In genomic region chr17:28188313-28188712, GRCm38 (mm10) we compare ENCODE assay signal across 27 mouse cellular contexts. TPM values are rescaled to one million over a fixed set of nuclear protein-coding genes. Genes with fewer than 3 reads are reported as not detected.
DNase-seq lines count a peak whose midpoint lies in the region; ATAC-seq and TF ChIP-seq lines count a peak whose summit lies in the region.
"Had no signal": no experiment of that assay in that cellular context is flagged by ENCODE, and none has a peak within 500 bp of the region (broad histone marks: within the 10 kb centered on the region; RNA-seq: fewer than 3 reads in every experiment).

No protein-coding gene starts in this region.

- 53% methylated on average over 5 of the region's 5 CpGs for WGBS in kidney, adult 2 months
- 83% methylated on average over 5 of the region's 5 CpGs for WGBS in kidney, embryonic 16.5 days

- H3K4me2 ChIP-seq in kidney, embryonic 16.5 days (replicated peaks; ENCODE audit: low read depth, low read length) = no peak overlapping the region
- H3K4me2 ChIP-seq: embryonic facial prominence, embryonic 13.5 days; forebrain, embryonic 13.5 days; heart, embryonic 13.5 days; hindbrain, embryonic 14.5 days had no signal

- no peak overlapping the region for H3K27ac ChIP-seq in kidney, adult 2 months (ENCODE audit: insufficient read depth, low read depth, low read length)
- H3K27ac ChIP-seq in kidney, embryonic 16.5 days (ENCODE audit: low read length) = no peak overlapping the region
- H3K27ac ChIP-seq: embryonic facial prominence, embryonic 10.5 days; embryonic facial prominence, embryonic 13.5 days; forebrain, embryonic 10.5 days; forebrain, embryonic 13.5 days; heart, adult 2 months; heart, embryonic 10.5 days; heart, embryonic 13.5 days; hindbrain, embryonic 14.5 days had no signal

- TF ChIP-seq POLR2A in kidney, adult 2 months (IDR thresholded peaks at IDR 0.05; ENCODE audit: low read depth, low read length) = no peak

- no peaks in the 10 kb centered on the region for H3K9me3 ChIP-seq in kidney, embryonic 16.5 days (ENCODE audit: low read length)
- H3K9me3 ChIP-seq: embryonic facial prominence, embryonic 10.5 days; embryonic facial prominence, embryonic 13.5 days; forebrain, embryonic 10.5 days; forebrain, embryonic 13.5 days; heart, embryonic 10.5 days; heart, embryonic 13.5 days had no signal

- H3K4me3 ChIP-seq in kidney, adult 2 months (ENCODE audit: insufficient read depth, low read depth, low read length) = no peak overlapping the region
- H3K4me3 ChIP-seq in kidney, embryonic 16.5 days (ENCODE audit: low read length) = no peak overlapping the region
- H3K4me3 ChIP-seq: embryonic facial prominence, embryonic 10.5 days; embryonic facial prominence, embryonic 13.5 days; forebrain, embryonic 10.5 days; forebrain, embryonic 13.5 days; heart, adult 2 months; heart, embryonic 10.5 days; heart, embryonic 13.5 days had no signal

- peak; percentile 64 for DNase-seq in kidney, adult 2 months
- DNase-seq in kidney, postnatal 14 days = no peak
- DNase-seq in kidney, postnatal 25 days = peak; percentile 32 to 51
- no peak for DNase-seq in layer of hippocampus, adult 9-11 months
- no peak for DNase-seq in spleen, postnatal 4 days (ENCODE audit: low spot score in 2 of 2)
- DNase-seq: adrenal gland, adult 8-10 months; adrenal gland, postnatal 25 days; cerebellum, adult 11-12 months; cerebellum, adult 8-10 months; cerebellum, postnatal 10 days; cerebellum, postnatal 36 days; embryo, embryonic 11 days; gastrocnemius, postnatal 10 days; gastrocnemius, postnatal 36 days; heart, adult 2 months; heart, postnatal 14 days; heart, postnatal 4 days had no signal

- no peak overlapping the region for H3K9ac ChIP-seq in kidney, embryonic 16.5 days (replicated peaks; ENCODE audit: low read length)
- H3K9ac ChIP-seq: embryonic facial prominence, embryonic 13.5 days; forebrain, embryonic 13.5 days; heart, embryonic 13.5 days; hindbrain, embryonic 14.5 days had no signal

- ATAC-seq in kidney, embryonic 16.5 days (ENCODE audit: low FRiP score, low TSS enrichment) = peak; percentile 54; the same call in 1 of the 2 replicates
- ATAC-seq: CD4-positive, CD25-positive, alpha-beta regulatory T cell, adult 4 months; forebrain, embryonic 13.5 days; forebrain, embryonic 16.5 days had no signal

- no peaks in the 10 kb centered on the region for H3K36me3 ChIP-seq in kidney, adult 2 months (ENCODE audit: control insufficient read depth, insufficient read depth, low read length)
- peaks cover 32% of the 10 kb centered on the region for H3K36me3 ChIP-seq in kidney, embryonic 16.5 days (ENCODE audit: insufficient read depth, low read length)

- H3K27me3 ChIP-seq in kidney, adult 2 months (replicated peaks; ENCODE audit: control insufficient read depth, insufficient read depth, low read length) = no peaks in the 10 kb centered on the region
- no peaks in the 10 kb centered on the region for H3K27me3 ChIP-seq in kidney, embryonic 16.5 days (ENCODE audit: insufficient read depth, low read length)
- H3K27me3 ChIP-seq: embryonic facial prominence, embryonic 13.5 days; forebrain, embryonic 13.5 days; heart, embryonic 13.5 days had no signal

- no peak for TF ChIP-seq CTCF in kidney, adult 2 months (conservative IDR thresholded peaks at IDR 0.05; ENCODE audit: insufficient read depth, insufficient read length, low read depth, low read length)

- H3K4me1 ChIP-seq in kidney, adult 2 months (ENCODE audit: control insufficient read depth, insufficient read depth, low read length) = no peaks in the 10 kb centered on the region; the same call in 1 of the 2 replicates
- H3K4me1 ChIP-seq in kidney, embryonic 16.5 days (ENCODE audit: insufficient read depth, low read length) = peaks cover 4% of the 10 kb centered on the region; the same call in 1 of the 2 replicates
- H3K4me1 ChIP-seq: forebrain, embryonic 10.5 days; forebrain, embryonic 13.5 days had no signal

RNA-seq across cellular contexts. Expression of gene Zfp523, which starts 11.4 kb away (rescaled TPM):
- polyA plus RNA-seq in kidney, adult 2 months (2012; rRNA removed) = 54.1 and 63.7 TPM in 2 replicates
- polyA plus RNA-seq in kidney, embryonic 16.5 days (2015; fragmentation: Nextera tagmentation; extraction: Ambion mirVana) = 38.2 and 40.4 TPM in 2 replicates

RNA-seq across cellular contexts. Expression of gene Def6, which starts 19.3 kb away (rescaled TPM):
- 4.7 and 7.5 TPM in 2 replicates for polyA plus RNA-seq in kidney, adult 2 months (2012; rRNA removed)
- polyA plus RNA-seq in kidney, embryonic 16.5 days (2015; fragmentation: Nextera tagmentation; extraction: Ambion mirVana) = 7.2 and 7.4 TPM in 2 replicates

RNA-seq across cellular contexts. Expression of gene Ppard, which starts 44.2 kb away (rescaled TPM):
- 27.5 and 28.0 TPM in 2 replicates for polyA plus RNA-seq in kidney, adult 2 months (2012; rRNA removed)
- polyA plus RNA-seq in kidney, embryonic 16.5 days (2015; fragmentation: Nextera tagmentation; extraction: Ambion mirVana) = 2.1 and 2.2 TPM in 2 replicates

RNA-seq across cellular contexts. Expression of gene Scube3, which starts 46.4 kb away (rescaled TPM):
- polyA plus RNA-seq in kidney, adult 2 months (2012; rRNA removed) = 2.4 and 5.4 TPM in 2 replicates
- polyA plus RNA-seq in kidney, embryonic 16.5 days (2015; fragmentation: Nextera tagmentation; extraction: Ambion mirVana) = 18.6 and 19.9 TPM in 2 replicates
- polyA plus RNA-seq: CD4-positive, CD25-positive, alpha-beta regulatory T cell, adult 4 months had no signal

Comparison
In these comparisons a context has a peak if more than half of its experiments do, and no peak if none do; other contexts are left out.
1. DNase-seq: peak in kidney, adult 2 months (single experiment) and kidney, postnatal 25 days (2 of 2); none in kidney, postnatal 14 days (single experiment), layer of hippocampus, adult 9-11 months (single experiment) and spleen, postnatal 4 days (0 of 2).